ENCODE assay signal across 27 mouse cellular contexts in genomic region chr5:100620952-100621351, GRCm38 (mm10). TPM values are rescaled to one million over a fixed set of nuclear protein-coding genes. Genes with fewer than 3 reads are reported as not detected.
A peak's percentile ranks its signal among the peaks of the same experiment; 100 is the strongest.
DNase-seq lines count a peak whose midpoint lies in the region; ATAC-seq and TF ChIP-seq lines count a peak whose summit lies in the region.
"Had no signal": no experiment of that assay in that cellular context is flagged by ENCODE, and none has a peak within 500 bp of the region (broad histone marks: within the 10 kb centered on the region; RNA-seq: fewer than 3 reads in every experiment).

No protein-coding gene starts in this region.

- H3K36me3 ChIP-seq in forebrain, postnatal 0 days (ENCODE audit: insufficient read depth): no peaks in the 10 kb centered on the region
- H3K36me3 ChIP-seq: embryonic facial prominence, embryonic 13.5 days; forebrain, embryonic 15.5 days; limb, embryonic 15.5 days had no signal

- H3K9ac ChIP-seq in forebrain, postnatal 0 days: no peak overlapping the region
- H3K9ac ChIP-seq: embryonic facial prominence, embryonic 13.5 days; forebrain, embryonic 15.5 days; limb, embryonic 15.5 days; liver, embryonic 14.5 days; lung, embryonic 14.5 days had no signal

- H3K27me3 ChIP-seq in forebrain, postnatal 0 days (ENCODE audit: insufficient read depth, low read length): no peaks in the 10 kb centered on the region
- H3K27me3 ChIP-seq: embryonic facial prominence, embryonic 13.5 days; forebrain, embryonic 15.5 days; limb, embryonic 15.5 days had no signal

- TF ChIP-seq CTCF in forebrain, postnatal 0 days (IDR thresholded peaks at IDR 0.05; ENCODE audit: low read depth): no peak

- peak; percentile 54 for ATAC-seq in inflammation-experienced regulatory T-cells, adult 6 months
- ATAC-seq in forebrain, postnatal 0 days: no peak
- ATAC-seq: forebrain, embryonic 15.5 days; hindbrain, embryonic 16.5 days; intestine, postnatal 0 days; midbrain, embryonic 16.5 days had no signal

- H3K4me2 ChIP-seq in forebrain, postnatal 0 days (ENCODE audit: low read depth): no peak overlapping the region
- H3K4me2 ChIP-seq: embryonic facial prominence, embryonic 13.5 days; forebrain, embryonic 15.5 days; limb, embryonic 15.5 days; lung, embryonic 14.5 days had no signal

- H3K4me1 ChIP-seq in forebrain, postnatal 0 days (ENCODE audit: insufficient read depth): no peaks in the 10 kb centered on the region
- H3K4me1 ChIP-seq: embryonic facial prominence, embryonic 13.5 days; forebrain, embryonic 15.5 days; limb, embryonic 15.5 days had no signal

- DNase-seq in testis, postnatal 10 days (ENCODE audit: low spot score): peak; percentile 13
- DNase-seq in testis, postnatal 14 days (ENCODE audit: low spot score): no peak
- peak; percentile 47 for DNase-seq in T-cell, adult 2 months (ENCODE audit: low spot score)
- DNase-seq in forebrain, postnatal 0 days: no peak
- DNase-seq in layer of hippocampus, postnatal 36 days: no peak
- DNase-seq in c-Kit-positive CD71-positive TER-119-positive erythroid progenitor cells, embryonic 14.5 days (ENCODE audit: low spot score): no peak
- DNase-seq: adrenal gland, adult 8-10 months; cerebellum, adult 2 months; cerebellum, postnatal 25 days; embryo, embryonic 11 days; gastrocnemius, postnatal 10 days; kidney, postnatal 4 days; left cerebral cortex, postnatal 4 days; lung, embryonic 14.5 days; right cerebral cortex, postnatal 25 days; spleen, adult 18-20 months; thymus, postnatal 36 days had no signal

- no peaks in the 10 kb centered on the region for H3K9me3 ChIP-seq in forebrain, postnatal 0 days (ENCODE audit: low read length)
- H3K9me3 ChIP-seq: embryonic facial prominence, embryonic 13.5 days; forebrain, embryonic 15.5 days; limb, embryonic 15.5 days had no signal

- no peak overlapping the region for H3K4me3 ChIP-seq in forebrain, postnatal 0 days (ENCODE audit: low read depth, low read length)
- H3K4me3 ChIP-seq: embryonic facial prominence, embryonic 13.5 days; erythroblast, embryonic 14.5 days; forebrain, embryonic 15.5 days; limb, embryonic 15.5 days had no signal

- 61% methylated on average over 9 of the region's 9 CpGs for WGBS in forebrain, postnatal 0 days

- no peak overlapping the region for H3K27ac ChIP-seq in forebrain, postnatal 0 days (ENCODE audit: low read depth, low read length)
- H3K27ac ChIP-seq: embryonic facial prominence, embryonic 13.5 days; forebrain, embryonic 15.5 days; limb, embryonic 15.5 days; liver, embryonic 14.5 days had no signal

RNA-seq across cellular contexts. Expression of gene Plac8, which starts 48.9 kb away (rescaled TPM):
- 10 to 100 TPM in 1 of 3 experiments, 1 to 10 TPM in 2; 5.5 to 17.7 (median 6.8) TPM for polyA plus RNA-seq in inflammation-experienced regulatory T-cells, adult 6 months (2017; shearing (Covaris generic))
- total RNA-seq in forebrain, postnatal 0 days (2014; rRNA removed): 0.38 and 3.5 TPM in 2 replicates
- 1.5 and 2.0 TPM in 2 replicates for polyA plus RNA-seq in forebrain, postnatal 0 days (2015; fragmentation: Nextera tagmentation; extraction: Ambion mirVana)
- total RNA-seq in layer of hippocampus, postnatal 36 days (2021): not detected
- total RNA-seq: left cerebral cortex, adult 8-10 months had no signal

RNA-seq across cellular contexts. Expression of gene Coq2, which starts 54.0 kb away (rescaled TPM):
- 10 to 100 TPM in 2 of 3 experiments, 1 to 10 TPM in 1; 6.8 to 11.9 (median 11.6) TPM for polyA plus RNA-seq in inflammation-experienced regulatory T-cells, adult 6 months (2017; shearing (Covaris generic))
- total RNA-seq in forebrain, postnatal 0 days (2014; rRNA removed): 77.0 and 81.3 TPM in 2 replicates
- polyA plus RNA-seq in forebrain, postnatal 0 days (2015; fragmentation: Nextera tagmentation; extraction: Ambion mirVana): 65.1 TPM in 2 replicates
- 10 to 100 TPM; 76.4 to 83.5 TPM for total RNA-seq in layer of hippocampus, postnatal 36 days (2021)

Comparison
In these comparisons a context has a peak if more than half of its experiments do, and no peak if none do; other contexts are left out.
1. DNase-seq: peak in testis, postnatal 10 days (single experiment) and T-cell, adult 2 months (single experiment); none in testis, postnatal 14 days (single experiment), forebrain, postnatal 0 days (single experiment), layer of hippocampus, postnatal 36 days (0 of 2) and c-Kit-positive CD71-positive TER-119-positive erythroid progenitor cells, embryonic 14.5 days (single experiment).